Mouse (Mus musculus) right cerebral cortex, postnatal 25 days (tissue): ENCODE results near the gene Aldh1l1.
A peak's percentile ranks its signal among the peaks of the same experiment; 100 is the strongest.

Source experiments
- DNase-seq: peaks from one replicate; pipeline ENCODE4 v3.0.0; 2022

Aldh1l1 gene

DNA sequence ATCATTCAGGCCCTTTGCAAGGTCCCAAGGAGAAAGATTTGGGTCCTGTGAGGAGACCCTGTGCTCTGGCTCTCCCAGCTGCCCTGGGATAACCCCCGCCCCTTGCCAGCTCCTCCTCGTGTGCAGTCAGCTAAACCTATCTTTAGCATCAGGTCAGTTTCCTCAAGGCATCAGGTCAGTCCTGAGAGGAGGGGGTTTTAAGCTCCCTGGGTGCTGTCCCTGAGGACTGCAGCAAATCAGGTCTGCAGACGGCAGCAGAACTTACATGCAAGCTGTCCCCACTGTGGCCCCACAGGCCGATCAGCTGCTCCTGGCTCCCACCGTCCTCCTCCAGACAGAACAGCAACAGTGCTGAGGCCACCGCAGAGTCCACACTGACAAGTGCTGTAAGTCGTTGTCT, 115.5 kb downstream of the Aldh1l1 start:
- DNase-seq, result no peak

DNA sequence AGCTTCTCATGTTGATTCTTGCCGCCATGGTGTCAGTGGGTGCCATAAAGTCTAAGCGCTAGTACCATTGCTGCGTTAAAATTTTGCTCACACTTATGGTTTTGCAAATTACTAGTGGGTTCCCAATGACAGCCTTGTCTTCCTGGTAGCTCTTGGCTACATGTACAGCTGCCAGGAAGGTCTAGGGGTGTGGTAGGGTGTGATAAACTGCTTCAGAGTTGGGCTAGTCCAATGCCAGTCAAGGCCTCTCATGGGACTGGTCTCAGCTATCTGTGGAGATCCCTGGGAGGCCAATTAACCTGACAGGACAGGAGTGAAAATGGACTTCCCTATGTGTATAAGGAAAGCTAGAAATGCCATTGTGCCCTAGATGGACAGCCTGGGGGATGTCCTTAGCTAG, 116.1 kb downstream of the Aldh1l1 start:
- no peak for DNase-seq

DNA sequence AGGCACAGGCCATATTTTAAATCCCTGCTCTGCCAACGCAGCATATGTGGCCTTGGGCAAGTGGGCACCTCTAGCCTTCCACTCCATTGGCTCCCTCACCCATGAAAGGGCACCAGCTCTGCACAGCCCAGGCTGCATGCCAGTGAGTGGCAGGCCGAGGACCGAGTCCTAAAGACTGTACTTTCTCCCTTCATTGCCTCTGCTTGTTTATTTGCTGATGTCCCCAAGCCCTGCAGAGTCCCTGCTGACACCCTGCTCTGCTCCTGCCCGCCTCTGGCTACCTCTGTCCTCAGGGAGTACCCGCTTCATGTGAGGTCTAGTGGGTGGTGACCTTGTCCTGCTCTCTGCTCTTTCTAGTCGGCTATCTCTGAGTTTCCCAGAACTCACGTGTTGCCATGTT, 116.9 kb downstream of the Aldh1l1 start:
- no peak for DNase-seq

DNA sequence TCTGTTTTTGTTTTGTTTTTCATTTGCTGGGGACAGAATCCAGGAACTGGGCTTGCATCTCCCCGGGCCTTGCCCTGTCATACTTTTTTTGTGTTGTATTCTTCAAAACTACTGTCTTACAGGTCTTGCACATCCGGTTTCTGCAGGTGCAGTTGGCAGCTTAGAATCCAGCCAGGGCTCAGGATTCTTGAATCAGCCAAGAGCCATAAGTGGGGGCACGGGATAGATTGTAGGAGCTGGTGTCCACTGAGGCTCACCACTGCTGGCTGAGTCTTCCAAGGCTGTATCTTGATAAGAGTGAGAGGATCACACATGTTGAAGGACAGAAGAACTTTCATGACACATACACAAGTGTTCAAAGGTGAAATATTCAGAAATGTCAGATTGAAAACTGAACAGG, 117.9 kb downstream of the Aldh1l1 start:
- no peak for DNase-seq

- peak; percentile 86 for DNase-seq
Observed at GRCm38 (mm10) chr6:90604533-90605297, 118.5 kb downstream of the Aldh1l1 start, which contains the start of gene Slc41a3. Gene Slc41a3, plus strand, starts transcription at chr6:90604725.

GRCm38 (mm10) chr6:90605298-90605665, 119.1 kb downstream of the Aldh1l1 start:
- DNase-seq, result no peak

DNA sequence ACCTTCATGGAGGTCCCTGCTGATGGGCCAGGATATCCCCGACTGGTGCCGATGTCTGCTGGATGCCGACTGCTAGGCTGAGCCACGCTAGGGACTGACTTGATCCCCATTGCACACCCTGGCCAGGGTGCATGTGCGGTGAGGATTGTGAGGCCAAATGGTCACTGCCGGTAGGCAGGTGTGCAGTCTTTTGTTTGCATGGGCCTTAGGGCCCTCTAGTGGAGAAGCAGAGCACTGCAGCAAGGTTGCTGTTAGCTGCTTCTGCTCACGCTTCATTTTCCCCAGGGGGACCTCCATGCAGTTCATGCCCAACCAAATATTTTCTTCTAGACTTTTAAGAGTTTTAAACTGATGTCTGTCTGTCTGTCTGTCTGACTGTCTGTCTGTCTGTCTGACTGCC, 120.3 kb downstream of the Aldh1l1 start:
- DNase-seq, result no peak

DNA sequence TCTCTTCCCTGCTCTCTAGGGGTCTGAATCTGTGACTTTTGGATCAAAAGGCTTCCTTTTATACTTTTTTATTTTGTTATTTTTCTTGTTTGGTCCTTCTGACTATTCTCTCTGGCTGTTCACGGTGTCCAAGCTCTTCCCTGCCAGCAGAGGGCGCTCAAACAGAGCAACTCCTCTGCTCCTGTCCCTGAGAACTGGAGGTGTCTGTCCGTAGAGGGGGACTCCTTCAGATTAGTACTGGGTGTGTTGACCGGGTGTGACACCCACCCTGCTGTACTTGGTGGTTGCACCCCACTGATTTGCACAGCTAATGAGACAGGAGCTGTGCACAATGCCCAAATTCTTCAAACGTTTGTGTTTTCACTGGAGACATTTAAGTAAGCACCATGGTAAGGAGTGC, 121.0 kb downstream of the Aldh1l1 start:
- no peak for DNase-seq

DNA sequence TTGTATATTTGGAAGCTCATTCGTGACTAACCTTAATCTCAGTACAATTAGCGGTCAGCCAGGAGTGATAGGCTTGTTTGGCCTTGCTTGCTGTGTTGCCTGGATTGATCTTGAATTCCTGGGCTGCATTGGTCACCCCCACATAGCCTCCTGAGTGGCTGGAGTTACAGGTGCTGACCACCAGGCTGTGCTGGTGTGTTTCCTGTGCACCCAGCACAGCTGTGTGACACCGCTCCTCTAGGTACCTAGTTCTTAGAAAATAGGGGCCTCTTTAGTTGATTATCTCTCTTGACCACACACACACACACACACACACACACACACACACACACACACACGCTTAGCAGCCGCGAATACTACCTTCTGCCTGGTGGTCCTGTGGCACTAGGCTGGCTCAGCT, 122.0 kb downstream of the Aldh1l1 start:
- no peak for DNase-seq

DNA sequence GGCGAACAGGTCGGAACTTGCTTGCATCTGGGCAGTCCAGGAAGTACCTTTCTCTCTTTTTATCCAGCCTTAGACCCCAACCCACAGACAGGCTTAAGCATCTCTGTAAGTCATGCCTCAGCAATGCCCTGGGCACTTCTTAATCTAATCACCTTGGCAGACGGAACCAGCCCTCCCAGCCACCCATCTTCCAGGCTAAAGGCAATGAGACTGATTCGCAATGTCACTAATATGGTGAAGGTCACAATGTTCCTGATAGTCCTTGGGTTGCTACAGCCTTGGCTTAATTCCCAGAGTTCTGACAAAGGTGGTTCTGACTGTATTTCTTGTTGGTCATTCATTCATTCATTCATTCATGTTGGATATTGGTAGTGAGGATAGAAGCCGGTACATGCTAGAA, 124.0 kb downstream of the Aldh1l1 start:
- no peak for DNase-seq

DNA sequence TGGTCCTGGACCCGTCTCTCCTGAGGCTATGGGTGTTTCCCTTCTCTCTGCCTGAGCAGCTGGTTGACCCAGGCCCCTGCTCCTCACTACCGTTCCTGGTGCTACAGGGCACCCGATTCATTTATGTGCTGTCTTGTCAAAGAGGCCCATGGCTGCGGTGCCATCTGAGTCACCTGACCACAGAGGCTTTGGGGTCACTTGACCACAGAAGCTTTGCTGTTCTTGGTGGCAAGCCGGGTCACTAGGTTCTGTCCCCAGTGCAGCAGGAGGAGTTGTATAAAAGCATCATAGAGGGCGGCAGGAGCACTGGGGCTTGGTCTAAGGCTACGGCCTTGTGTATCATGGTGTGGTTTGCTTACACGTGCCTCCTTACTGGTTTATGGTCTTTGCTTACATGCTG, 127.0 kb downstream of the Aldh1l1 start:
- no peak for DNase-seq

- DNase-seq, result no peak
Observed at GRCm38 (mm10) chr6:90615362-90615761, 129.1 kb downstream of the Aldh1l1 start.

DNA sequence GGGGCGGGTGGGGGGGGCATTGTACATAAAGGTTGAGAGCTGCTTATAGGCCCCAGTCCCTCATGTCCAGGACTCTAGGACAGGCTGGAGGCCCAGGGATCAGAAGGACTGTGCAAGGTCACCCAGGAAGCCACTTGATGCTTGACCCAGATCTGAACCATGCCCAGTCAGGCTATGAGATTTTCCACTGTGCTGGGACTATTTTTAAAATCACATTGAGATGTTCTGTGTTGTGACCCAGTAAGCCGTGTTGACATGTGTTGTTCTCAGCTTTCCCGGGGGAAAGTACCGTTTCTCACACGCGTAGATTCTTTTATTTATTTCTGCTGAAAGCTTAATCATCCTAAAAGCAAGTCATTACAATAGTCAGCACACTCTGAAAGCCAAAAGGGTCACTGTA, 129.8 kb downstream of the Aldh1l1 start:
- no peak for DNase-seq

- no peak for DNase-seq
Observed at GRCm38 (mm10) chr6:90616481-90616880, 130.3 kb downstream of the Aldh1l1 start.

- DNase-seq, result no peak
Observed at GRCm38 (mm10) chr6:90618274-90618673, 132.0 kb downstream of the Aldh1l1 start.

DNA sequence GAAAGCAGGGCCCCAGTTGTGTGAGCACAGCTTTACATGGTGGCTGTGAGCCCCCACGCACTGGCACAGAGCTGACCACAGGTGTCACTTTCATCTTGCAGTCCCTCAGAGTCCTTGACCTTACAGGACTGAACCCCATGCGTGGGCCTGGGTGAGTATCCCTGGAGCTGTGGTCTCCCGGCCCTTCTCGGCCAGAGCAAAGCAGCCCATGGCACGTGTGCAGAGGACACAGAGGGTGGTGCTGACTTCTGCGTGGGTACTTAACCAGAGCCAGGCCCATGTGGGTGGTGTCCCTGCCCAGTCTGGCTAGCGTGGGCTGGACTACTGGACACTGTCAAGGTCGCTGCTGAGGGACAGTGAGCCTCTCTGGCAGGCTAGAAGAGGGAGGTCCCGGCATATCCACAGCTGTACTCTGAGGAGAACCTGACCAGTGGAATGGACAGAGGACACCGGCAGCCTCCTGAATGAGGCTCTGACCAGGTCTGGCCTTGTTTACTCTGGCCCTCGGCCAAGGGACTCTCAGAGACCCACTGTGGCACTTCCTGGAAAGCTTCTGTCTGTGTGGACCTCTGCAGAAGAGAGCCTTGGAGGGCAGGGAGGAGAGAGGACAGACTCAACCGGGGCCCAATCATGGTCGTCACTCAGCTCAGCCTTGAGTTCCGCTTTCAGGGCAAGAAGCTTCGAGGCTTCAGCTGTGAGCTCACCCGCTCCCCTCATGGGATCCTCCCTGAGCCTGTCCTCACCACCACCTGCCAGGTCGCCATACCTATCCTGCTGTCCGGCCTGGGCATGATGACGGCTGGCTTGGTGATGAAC, 132.8 kb downstream of the Aldh1l1 start:
- DNase-seq, result no peak

GRCm38 (mm10) chr6:90619936-90620335, 133.7 kb downstream of the Aldh1l1 start:
- no peak for DNase-seq

DNA sequence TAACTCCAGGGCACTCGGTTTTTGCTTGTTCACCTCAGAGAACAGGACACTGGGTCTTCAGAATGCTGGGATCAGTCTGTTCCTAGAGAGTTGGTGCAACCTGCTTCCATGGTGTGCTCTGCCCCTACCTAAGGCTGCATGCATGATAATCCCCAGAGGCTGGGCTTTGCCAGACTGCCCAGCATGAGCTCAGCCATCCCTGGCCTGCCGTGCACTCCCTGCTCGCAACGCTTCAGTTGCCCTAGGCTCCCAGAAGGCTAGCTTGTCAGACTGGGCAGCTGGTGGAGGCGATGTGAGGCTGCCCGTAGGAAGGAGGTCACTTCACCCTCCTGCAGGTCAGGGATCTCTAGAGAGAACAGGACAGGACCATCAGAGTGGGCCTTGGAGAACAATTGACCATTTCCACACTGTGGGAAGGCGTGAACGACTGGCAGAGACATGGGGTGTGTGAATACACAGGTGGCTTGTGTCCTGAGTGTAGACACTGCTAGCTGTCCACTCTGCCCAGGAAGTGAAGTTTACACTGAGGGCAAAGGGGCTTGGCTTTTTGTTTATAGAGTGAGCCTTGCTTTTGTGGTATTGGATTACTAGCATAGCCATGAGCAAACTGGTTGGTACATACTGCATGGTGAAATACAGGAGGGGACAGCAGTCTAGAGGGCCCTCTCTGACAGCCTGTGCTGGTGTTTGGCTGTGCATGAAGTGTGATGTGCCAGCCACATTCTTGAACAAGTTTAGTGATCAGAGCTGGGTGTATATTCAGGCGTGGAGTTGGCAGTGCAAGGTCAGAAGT, 134.8 kb downstream of the Aldh1l1 start:
- DNase-seq, result no peak

DNA sequence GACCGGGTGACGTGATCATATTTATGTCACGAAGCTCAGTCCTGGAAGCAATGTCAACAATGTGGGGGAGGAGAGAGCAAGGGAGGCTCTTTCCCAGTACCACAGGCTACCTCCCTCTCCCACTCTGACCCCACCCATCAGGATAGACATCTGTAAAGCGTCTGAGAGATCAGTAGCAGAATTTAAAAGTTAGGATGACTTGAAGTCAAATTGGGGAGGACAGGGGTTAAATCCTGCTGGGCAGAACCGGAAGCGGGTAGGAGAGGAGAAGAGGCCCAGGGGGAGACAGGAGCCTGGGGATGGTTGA, 135.3 kb downstream of the Aldh1l1 start:
- no peak for DNase-seq

DNA sequence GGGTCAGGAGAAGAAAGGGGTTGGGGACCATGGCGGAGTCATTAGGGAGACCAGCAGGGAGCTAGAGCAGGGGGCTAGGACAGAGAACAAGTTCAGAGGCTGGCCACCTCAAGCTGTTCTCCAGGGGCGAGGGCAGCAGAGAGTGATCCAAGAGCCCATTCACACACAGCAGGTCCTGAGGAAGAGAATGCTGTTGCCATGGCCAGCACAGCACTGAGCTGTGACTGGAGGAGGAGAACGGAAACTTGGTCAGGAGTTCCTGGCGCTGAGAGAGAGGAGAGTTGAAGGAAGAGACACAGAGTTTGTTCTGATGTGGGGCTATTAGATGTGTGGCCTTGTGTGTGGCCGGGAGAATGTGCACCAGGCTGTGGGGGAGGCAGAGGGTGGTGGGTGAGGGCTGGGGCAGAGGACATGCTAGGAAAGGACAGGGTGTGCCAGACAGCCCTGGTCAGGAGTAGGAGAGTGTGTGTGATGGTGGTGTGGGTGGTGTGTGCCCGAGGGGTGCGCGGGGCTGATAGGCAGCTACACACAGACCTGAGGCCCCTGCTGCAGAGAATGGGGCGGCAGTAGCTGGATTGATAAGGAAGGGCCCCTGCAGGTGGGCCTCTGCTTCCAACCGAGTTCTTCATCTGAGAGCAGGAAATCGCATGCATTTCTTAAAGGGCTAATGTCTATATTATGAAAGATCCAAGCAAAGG, 136.7 kb downstream of the Aldh1l1 start:
- DNase-seq, result no peak

DNA sequence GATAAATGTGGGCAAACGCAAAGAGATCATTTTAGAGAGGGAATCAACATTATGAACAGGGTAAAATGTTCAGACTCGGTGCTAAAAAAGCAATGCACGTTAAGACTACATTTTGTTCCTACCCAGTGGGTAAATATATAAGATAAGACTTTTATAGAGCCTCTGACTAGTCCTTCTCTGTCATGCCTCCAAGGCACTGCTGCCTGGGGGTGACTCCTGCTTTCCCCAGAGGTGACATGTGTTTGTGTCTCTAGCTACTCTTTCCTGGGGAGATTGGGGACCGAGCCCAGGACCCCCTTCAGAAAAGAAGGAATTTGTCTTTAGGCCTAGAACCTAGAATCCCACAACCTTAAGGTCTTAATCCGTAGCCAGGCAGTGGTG, 137.2 kb downstream of the Aldh1l1 start:
- DNase-seq, result no peak

GRCm38 (mm10) chr6:90624184-90624583, 138.0 kb downstream of the Aldh1l1 start:
- DNase-seq, result no peak

GRCm38 (mm10) chr6:90624733-90625132, 138.5 kb downstream of the Aldh1l1 start:
- no peak for DNase-seq
